Mouse (Mus musculus) central nervous system, embryonic 11.5 days (tissue): ENCODE data around the gene Upk3b. TPM values are rescaled to one million over a fixed set of nuclear protein-coding genes. Genes with fewer than 3 reads are reported as not detected.

ENCODE experiments used
- polyA plus RNA-seq: library from polyadenylated mRNA; depleted of rRNA; stranded (reverse); fragments of >200 nt; gene quantifications from 2 replicates; pipeline ENCODE4 v1.2.3, GENCODE M21; 2012; rRNA removed

The Upk3b gene
- polyA plus RNA-seq = 1.2 and 5.9 TPM in 2 replicates

GRCm38 (mm10) chr5:136038258-136039214 is at the start of gene Upk3b:
Gene Upk3b (plus strand): TSS chr5:136038496.

GRCm38 (mm10) chr5:135994725-135995687 is 43.3 kb upstream of the Upk3b start, which contains the start of gene Dtx2:
Gene Dtx2 (plus strand): TSS chr5:135994800.

GRCm38 (mm10) chr5:136054301-136055077 is 16.2 kb downstream of the Upk3b start, which contains the start of gene Upk3bl:
Gene Upk3bl (plus strand): TSS chr5:136054492.

GRCm38 (mm10) chr5:136083669-136084107 is 45.4 kb downstream of the Upk3b start, which contains the start of gene Rasa4:
Gene Rasa4 (plus strand): TSS chr5:136083916.

Other genes with a start within 250 kb of the Upk3b start
- gene Srrm3, start 231.6 kb upstream of the Upk3b start, polyA plus RNA-seq = 25.2 and 42.1 TPM in 2 replicates
- gene Hspb1, start 150.6 kb upstream of the Upk3b start, polyA plus RNA-seq = 17.4 and 33.9 TPM in 2 replicates
- gene Ywhag, start 103.9 kb upstream of the Upk3b start, polyA plus RNA-seq = 154 and 188 TPM in 2 replicates
- 1.3 and 4.9 TPM in 2 replicates for gene Ssc4d, start 64.0 kb upstream of the Upk3b start, polyA plus RNA-seq
- gene Zp3, start 58.4 kb upstream of the Upk3b start, polyA plus RNA-seq = 0.09 and 0.10 TPM in 2 replicates
- 17.9 and 23.2 TPM in 2 replicates for gene Dtx2, start 43.7 kb upstream of the Upk3b start, polyA plus RNA-seq
- 0.40 and 1.4 TPM in 2 replicates for gene Upk3bl, start 16.0 kb downstream of the Upk3b start, polyA plus RNA-seq
- gene Rasa4, start 45.4 kb downstream of the Upk3b start, polyA plus RNA-seq = 9.6 and 11.6 TPM in 2 replicates
- 60.6 and 156 TPM in 2 replicates for gene Polr2j, start 78.1 kb downstream of the Upk3b start, polyA plus RNA-seq
- gene Lrwd1, start 97.6 kb downstream of the Upk3b start, polyA plus RNA-seq = 57.3 and 57.6 TPM in 2 replicates
- 18.0 and 18.6 TPM in 2 replicates for gene Alkbh4, start 97.7 kb downstream of the Upk3b start, polyA plus RNA-seq
- gene Orai2, start 132.2 kb downstream of the Upk3b start, polyA plus RNA-seq = 11.4 and 12.2 TPM in 2 replicates
- gene Prkrip1, start 160.5 kb downstream of the Upk3b start, polyA plus RNA-seq = 55.9 and 83.2 TPM in 2 replicates
- gene Sh2b2, start 208.1 kb downstream of the Upk3b start, polyA plus RNA-seq = 16.6 and 22.4 TPM in 2 replicates